Mouse (Mus musculus): ENCODE results near the gene Pxylp1.

Pxylp1 gene

DNA sequence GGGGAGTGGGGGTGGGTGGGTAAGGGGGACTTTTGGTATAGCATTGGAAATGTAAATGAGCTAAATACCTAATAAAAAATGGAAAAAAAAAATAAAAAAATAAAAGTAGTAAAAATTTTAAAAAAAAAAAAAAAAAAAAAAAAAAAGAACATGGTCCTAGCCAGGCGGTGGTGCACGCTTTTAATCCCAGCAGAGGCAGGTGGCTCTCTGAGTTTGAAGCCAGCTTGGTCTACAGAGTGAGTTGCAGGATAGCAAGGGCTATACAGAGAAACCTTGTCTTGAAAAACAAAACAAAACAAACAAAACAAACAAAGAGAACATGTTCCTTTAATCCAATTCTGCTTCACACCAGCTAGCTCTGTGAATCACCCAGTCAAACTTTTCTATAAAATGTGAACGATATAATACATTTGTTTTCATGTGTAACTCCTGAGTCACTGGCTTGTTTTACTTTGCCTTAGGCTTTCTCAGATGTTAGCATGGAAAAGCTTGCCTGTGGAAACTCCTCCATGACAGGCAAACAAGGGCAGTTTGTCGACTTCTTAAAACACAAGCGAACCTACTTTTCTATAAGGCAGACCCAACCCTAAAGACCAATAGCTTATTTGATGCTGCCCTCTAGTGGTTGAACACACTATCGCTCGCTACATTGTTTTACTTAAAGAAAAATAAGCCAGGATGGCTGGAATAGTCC is 74.2 kb downstream of the Pxylp1 start:
- peak; percentile 53 to 60 for DNase-seq

DNA sequence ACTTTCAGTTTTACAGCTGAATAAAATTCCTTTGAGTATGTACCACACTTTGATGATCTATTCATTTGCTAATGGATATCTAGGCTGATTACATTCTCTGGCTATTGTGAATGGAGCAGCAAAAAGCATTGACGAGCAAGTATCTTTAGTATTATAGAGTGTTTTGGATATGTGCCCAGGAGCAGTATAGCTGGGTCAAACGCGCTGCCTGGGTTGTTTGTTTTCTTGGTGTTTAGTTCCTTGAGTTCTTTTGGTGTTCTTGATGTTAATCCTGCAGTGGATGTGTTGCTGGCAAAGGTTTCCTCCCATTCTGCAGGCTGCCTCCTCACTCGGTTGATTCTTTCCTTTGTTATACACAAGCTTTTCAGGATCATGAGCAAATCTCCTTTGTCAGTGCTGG is 80.5 kb downstream of the Pxylp1 start:
- DNase-seq, result no peak

DNA sequence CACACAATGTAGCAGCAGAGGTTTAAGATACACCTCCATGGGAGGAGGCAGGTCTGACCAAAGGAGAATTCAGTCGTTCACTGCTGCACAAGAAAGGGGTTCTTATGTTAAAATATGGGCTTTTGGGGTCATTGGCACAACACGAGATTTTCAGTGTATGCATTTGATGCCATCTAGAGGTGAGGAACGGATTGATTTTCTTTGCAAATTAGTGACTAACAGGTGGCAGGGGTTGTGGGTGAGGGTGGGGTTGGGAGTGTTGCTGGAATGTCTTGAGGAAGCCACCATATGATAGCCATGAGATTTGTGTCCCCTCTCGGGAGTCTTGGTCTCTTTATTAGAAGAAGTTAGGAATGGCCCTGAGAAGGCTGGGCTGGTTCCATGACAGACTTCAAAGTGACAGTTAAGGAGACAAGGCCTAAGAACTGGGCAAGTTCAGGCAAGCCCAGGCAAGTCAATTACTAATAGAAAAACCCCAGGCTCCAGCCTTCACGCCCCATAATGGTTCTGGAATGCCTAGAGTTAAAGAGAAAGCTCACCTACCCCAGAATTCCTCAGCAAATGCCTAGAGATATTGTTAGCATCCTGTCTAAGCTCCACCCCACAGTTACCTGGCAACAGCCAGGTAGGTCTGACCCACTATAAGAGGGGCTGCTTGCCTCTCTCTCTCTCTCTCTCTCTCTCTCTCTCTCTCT is 92.2 kb downstream of the Pxylp1 start:
- no peak for DNase-seq

DNA sequence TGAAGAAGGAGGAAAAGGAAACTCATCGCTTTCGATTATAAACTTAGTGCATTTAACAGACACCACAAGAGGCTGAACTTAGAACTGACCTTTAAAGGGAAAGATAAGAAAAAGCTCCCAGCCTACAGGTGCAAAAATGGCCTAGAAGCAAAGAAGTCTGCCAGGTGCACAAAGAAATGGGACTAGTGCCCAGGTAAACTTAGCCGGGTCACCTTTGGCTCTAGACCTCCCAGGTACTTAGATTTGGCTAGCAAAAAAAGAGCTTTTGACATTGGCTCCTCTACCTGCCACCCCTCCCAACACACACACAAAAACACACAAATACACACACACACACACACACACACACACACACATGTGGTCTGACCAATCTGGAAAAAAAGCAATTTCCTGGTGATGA is 95.2 kb downstream of the Pxylp1 start:
- DNase-seq, result no peak

DNA sequence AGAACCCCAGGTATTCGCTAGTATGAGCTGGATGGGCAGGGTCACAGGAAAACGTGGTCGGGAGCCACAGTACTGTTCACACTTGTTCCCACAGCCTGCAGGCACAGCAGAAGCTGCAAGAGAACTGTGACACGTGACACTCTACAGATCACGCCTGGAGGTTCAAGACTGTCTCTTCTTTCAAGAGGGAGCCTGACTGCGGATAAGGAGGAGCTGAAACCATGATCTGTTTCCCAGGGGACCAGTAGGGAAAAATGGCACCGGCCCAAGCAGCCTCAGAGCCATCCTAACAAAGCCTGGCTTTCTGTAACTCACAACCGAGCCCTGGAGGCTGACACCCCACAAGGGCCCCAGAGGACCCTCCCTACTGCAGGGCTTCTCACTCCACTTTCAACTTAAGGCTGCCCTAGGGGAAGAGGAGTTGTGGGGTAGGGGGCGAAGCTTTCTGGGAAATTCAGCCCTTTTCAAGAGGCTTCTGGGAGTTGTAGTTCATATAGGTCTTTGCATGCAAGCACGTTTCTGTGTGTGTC is 97.0 kb downstream of the Pxylp1 start:
- no peak for DNase-seq

DNA sequence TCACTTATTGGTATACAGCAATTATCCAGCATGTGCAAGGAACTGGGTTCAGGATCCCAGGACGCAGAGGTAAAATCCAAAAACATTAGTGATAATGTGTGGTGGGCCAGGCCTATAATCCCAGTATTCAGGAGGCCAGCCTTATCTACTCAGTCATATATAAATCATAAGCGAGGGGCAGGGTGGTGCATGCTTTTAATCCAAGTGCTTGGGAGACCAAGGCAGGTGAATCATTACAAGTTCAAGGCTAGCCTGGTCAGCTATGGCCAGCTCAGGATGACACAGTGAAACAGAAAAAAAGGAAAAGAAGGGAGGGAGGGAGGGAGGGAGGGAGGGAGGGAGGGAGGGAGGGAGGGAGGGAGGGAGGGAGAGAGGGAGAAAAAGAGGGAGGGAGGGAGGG is 97.9 kb downstream of the Pxylp1 start:
- no peak for DNase-seq

DNA sequence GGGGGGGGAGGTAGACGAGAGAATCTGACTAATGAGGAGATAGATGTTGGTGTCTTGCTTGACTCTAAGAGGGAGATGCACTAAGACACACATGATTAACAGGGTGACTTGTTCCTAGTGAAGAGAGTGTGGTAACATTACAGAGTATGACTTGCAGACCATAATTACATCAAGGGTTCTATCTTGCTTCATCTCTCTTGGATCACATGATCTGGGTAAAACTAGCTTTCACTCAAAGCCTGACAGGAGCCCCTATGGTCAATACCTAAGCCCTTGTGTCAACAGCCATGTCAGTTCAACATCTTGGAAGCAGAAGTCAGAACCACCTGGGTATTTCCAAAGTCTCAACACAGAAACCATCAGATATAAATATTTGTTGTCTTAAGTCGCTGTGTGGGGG is 99.9 kb downstream of the Pxylp1 start:
- DNase-seq, result no peak

DNA sequence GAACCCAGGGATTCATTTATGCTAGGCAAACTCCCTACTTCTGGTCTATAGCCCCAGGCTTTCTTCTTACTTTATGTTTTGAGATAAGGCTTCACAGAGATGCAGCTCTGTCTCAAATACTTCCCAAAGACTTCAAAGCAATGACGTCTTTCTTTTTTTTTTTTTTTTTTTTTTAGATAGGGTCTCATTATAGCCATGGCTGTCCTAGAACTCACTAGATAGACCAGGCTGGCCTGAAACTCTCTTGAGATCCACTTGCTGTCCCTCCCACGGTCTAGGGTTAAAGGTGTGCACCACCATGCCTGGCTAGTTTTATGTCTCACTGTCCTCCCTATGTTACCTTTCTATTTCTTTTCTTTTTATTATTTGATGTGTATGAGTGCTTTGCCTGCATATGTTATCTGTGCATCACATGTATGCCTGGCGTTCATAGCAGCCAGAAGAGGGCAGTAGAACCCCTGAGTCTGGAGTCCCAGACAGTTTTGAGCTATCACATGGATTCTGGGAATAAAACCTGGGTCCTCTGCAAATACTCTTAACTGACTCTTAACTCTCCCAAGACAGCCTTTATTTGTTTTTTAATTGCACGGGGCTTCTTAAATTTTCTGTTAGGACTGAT is 102.0 kb downstream of the Pxylp1 start:
- DNase-seq, result peak in 1 of 2 experiments; percentile 15

DNA sequence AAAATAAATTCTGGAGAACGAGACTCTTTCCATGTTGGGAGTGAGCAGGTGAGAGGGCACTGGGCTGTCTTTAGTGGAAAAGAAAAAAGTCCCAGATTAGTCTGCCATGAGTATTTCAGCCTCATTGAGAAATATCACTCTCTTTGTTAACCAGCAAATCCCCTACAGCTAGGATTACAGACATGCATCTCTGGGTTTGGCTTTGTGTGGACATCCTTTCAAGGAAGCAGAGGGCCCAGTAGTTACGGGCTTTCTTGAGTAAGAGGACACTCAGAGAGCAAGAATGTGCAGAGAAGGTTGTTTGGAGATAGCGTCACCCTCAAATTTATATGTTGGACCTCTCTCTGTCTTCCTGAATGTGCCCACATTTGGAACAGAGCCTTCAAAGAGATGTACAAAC is 102.6 kb downstream of the Pxylp1 start:
- DNase-seq, result no peak

DNA sequence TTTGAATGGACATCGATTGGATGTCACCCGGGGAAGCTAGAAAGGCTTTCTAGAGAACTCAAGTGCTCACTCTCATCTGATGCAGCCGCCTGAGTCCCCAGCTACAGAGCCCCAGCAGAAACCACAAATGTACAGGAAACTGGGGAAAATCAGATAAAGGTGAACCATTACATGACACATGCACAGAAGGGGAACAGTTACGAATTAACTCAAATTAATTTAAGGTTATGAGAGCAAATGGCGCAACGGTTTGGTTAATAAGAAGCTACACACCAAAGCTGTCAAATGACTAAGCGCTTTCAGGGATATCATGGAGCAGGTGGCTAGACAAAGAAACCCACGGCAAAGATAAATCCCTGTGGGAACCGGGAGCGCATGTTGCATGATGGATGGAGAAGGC is 104.7 kb downstream of the Pxylp1 start:
- peak; percentile 52 to 62 for DNase-seq

DNA sequence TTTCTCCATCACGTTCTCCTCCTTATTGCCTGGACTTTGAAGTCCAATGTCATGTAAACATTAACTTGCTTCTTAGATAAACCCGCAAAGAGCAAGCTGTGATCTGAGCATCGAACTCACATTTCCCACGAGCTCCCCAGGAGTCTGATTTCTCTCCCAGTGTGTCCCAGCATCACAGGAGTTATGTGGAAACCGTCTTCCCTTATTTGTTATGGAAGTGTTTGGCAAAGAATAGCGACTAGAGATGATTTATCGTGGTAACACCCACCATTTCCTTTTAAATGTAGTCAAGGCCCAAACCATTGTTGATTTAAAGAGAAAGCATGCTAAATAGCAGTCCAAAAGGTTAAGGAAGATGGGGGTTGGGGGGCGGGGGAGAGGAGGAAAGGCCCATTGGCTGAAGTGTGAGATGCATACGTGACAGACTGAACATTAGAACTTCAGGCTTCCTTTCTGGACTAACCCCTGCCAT is 106.6 kb downstream of the Pxylp1 start:
- DNase-seq, result peak; percentile 25 to 51

DNA sequence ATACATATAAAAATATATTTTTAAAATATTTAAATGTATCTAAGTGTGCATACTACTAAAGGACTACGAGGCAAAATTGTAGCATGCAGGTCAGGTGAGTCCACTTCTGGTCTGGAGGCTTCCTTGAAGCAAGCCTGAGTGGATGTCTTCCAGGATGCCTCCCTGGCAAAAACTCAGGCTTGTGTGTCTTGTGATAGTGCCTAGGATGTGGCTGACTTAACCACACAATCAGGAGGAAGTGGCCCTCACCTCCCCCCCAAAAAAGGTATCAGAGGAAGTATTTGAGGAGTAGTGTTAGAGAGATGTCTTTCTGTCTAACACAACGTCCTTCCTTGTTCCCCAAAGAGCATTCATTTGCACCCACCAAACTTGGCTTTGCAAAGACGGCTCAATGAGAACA is 107.3 kb downstream of the Pxylp1 start:
- DNase-seq, result no peak

DNA sequence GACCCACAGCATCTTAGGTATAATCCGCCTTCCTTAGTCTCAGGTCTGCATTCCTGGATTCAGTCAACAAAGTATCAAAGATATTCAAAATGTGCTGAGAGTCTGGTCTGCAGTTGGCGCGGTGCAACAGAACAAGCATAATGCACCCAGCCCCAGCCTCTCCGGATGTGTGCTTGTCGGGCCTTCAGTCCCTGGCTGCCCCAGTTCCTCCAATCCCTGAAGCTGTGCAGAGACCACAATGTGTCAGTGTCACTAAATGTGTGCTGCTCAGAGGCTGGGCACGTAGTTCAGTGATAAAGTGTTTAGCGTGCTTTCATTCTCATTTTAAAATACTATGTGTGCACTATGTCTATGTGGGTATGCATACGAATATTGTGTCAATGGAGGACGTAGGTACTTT is 108.8 kb downstream of the Pxylp1 start:
- DNase-seq, result no peak

DNA sequence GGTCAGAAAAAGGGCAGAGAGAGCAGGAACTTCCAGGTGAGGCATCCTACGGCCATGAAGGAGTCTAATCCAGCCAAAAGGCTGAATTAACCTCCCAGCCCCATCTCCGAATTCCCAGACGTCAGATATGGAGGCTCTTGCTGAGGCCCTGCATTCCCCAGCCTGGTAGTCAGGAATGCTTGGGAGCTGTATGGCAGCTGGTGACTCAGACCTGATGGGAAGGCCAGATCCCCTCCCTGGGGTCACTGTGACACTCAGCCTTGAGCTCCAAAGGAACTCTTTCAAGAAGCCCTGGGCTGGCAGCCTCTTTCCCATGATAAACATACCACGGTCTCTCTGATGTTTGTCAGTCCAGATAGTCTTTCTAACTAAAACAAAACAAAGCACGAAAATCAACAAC is 109.2 kb downstream of the Pxylp1 start:
- DNase-seq, result no peak

DNA sequence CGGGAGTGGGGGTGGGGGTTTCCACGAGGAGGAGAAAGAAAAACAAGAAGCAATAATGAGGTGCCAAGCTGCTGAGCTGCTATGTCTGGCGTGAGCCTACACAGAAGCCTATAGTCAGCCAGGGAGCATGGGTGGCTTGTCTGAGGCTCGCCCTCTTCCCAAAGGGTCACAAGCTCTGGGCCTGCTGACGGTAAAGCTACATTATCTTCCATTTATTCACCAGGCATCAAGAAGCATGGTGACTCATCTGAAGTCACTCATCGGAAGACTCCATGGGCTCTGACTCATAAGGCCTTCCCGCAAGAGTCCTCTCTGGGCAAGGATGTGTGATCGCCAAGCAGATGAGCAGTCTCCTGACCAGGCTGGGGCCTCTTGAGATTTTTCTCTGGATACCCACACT is 110.4 kb downstream of the Pxylp1 start:
- DNase-seq, result no peak

Measured in kidney, adult 8-10 months (tissue).